Mouse (Mus musculus) heart, postnatal 0 days (tissue): ENCODE data around the gene Gpr34.

Experiments
- CTCF ChIP-seq: IDR thresholded peaks from 2 replicates; pipeline ENCODE4 v1.5.1; 2016; ENCODE audit warnings: antibody characterized with exemption, control low read depth, low read depth
- EP300 ChIP-seq: IDR thresholded peaks from 2 replicates; pipeline ENCODE4 v1.6.1; 2016; ENCODE audit warnings: antibody characterized with exemption, low read depth

GRCm38 (mm10) chrX:13659201-13659890 lies 27.5 kb downstream of the Gpr34 start:
- TF ChIP-seq CTCF, result no peak
- TF ChIP-seq EP300, result no peak
